Mouse (Mus musculus): ENCODE data around the gene Cabp7.

DNA sequence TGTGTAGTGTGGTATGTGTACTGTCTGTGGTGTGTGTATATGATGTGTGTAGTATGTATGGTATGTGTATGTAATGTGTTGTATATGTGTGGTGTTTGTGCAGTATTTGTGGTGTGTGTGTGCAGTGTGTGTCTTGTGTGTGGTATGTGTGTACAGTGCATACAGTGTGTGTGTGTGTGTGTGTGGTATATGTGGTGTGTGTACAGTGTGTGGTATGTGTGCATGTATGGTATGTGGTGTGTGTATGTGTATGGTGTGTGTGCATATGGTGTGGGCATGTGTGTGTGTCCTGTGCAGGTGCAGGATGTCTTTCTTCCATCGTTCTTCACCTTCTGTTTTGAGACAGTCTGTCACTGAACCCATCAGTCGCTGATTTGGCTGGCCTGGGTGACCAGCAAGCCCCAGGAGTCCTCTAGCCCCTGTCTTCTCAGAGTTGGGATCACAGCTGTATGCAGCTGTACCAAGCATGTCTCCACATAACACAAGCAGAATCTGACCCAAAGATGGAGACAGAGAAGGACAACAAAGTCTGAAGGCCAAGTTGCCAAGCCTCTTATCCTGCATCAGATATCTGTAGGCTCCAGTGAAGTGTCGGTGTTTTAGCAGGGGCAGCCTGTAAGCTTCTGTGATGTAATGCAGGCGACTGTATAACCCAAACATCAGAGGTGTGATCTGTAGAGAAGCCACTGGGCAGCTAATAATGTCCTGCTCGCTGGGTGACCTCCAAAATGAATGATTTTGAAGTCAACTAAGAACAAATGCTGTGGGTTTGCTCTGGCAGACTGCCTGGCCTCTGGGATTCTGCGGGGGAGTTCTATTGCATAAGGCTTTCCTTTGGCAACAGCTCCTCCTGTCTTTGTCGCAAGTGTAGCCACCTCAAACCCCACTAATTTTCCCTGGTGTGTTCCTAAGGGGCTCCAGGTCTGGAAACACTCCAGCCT lies 49.3 kb downstream of the Cabp7 start:
- TF ChIP-seq CTCF (IDR thresholded peaks at IDR 0.05; ENCODE audit: borderline replicate concordance, control insufficient read depth, extremely low read depth, insufficient read depth, low read length, poor library complexity) (no peak), POLR2A (IDR thresholded peaks at IDR 0.05; ENCODE audit: control insufficient read depth, extremely low read depth, insufficient read depth, low read length, poor library complexity) (no peak)
